Mouse (Mus musculus) heart, postnatal 0 days (tissue): ENCODE measurements at regions not wholly inside any gene's neighbourhood (a gene's known extent, or its start where the extent isn't known, plus 50 kb on each side); places are given as distances from the start of the nearest gene placed in this dataset.

Experiments used
- ATAC-seq: fragments of 200-750 bp; cut with Nextera tagmentation; 2 replicates; pipeline ENCODE4 v1.8.0; 2017; ENCODE audit warnings: low read depth, moderate number of reproducible peaks, moderate library complexity; ENCODE audit not compliant: insufficient read depth
- DNase-seq: peaks from one replicate; pipeline ENCODE4 v3.0.0-alpha.2; 2016; ENCODE audit warnings: low spot score
- H3K27ac ChIP-seq: fragments of 300-500 bp; sonication (generic); 2 replicates; pipeline ENCODE4 v1.5.1; 2014; ENCODE audit warnings: low read depth, mild to moderate bottlenecking
- H3K27me3 ChIP-seq: fragments of 300-500 bp; sonication (generic); 2 replicates; pipeline ENCODE4 v1.6.1; 2014; ENCODE audit warnings: low read length, mixed read lengths; ENCODE audit not compliant: control insufficient read depth, insufficient read depth
- H3K36me3 ChIP-seq: fragments of 300-500 bp; sonication (generic); replicated peaks from 2 replicates; pipeline ENCODE4 v1.6.1; 2014; ENCODE audit warnings: low read length, mixed read lengths; ENCODE audit not compliant: control insufficient read depth, insufficient read depth
- H3K4me1 ChIP-seq: fragments of 300-500 bp; sonication (generic); 2 replicates; pipeline ENCODE4 v1.6.1; 2014; ENCODE audit warnings: antibody characterized with exemption; ENCODE audit not compliant: control insufficient read depth, insufficient read depth
- H3K4me2 ChIP-seq: fragments of 300-500 bp; sonication (generic); 2 replicates; pipeline ENCODE4 v1.6.1; 2014; ENCODE audit warnings: low read depth, mild to moderate bottlenecking, low read length, moderate library complexity
- H3K4me3 ChIP-seq: fragments of 300-500 bp; sonication (generic); 2 replicates; pipeline ENCODE4 v1.5.1; 2014; ENCODE audit warnings: low read depth, low read length
- H3K9ac ChIP-seq: fragments of 300-500 bp; sonication (generic); replicated peaks from 2 replicates; pipeline ENCODE4 v1.6.1; 2014; ENCODE audit warnings: low read depth, low read length, mixed read lengths
- H3K9me3 ChIP-seq: fragments of 300-500 bp; sonication (generic); replicated peaks from 2 replicates; pipeline ENCODE4 v1.6.1; 2016; ENCODE audit warnings: low read length; ENCODE audit not compliant: control insufficient read depth
- CTCF ChIP-seq: IDR thresholded peaks from 2 replicates; pipeline ENCODE4 v1.5.1; 2016; ENCODE audit warnings: antibody characterized with exemption, control low read depth, low read depth
- EP300 ChIP-seq: IDR thresholded peaks from 2 replicates; pipeline ENCODE4 v1.6.1; 2016; ENCODE audit warnings: antibody characterized with exemption, low read depth
- WGBS: fragments of 180-500 bp; shearing (Covaris S2); extraction: QIAGEN DNeasy Blood & Tissue Kit; methylation state at CpG from one replicate; pipeline ENCODE4 v1.1.7; 2014; 5-methylcytosine and 5-hydroxymethylcytosine counted together

GRCm38 (mm10) chr12:14292083-14292482, 140.2 kb upstream of the Fam84a start:
- no peaks in the 10 kb centered on the region for H3K4me1 ChIP-seq
- DNase-seq = no peak
- no peak overlapping the region for H3K4me3 ChIP-seq
- H3K36me3 ChIP-seq = no peaks in the 10 kb centered on the region
- H3K9ac ChIP-seq = no peak overlapping the region
- H3K27me3 ChIP-seq = no peaks in the 10 kb centered on the region
- H3K9me3 ChIP-seq = no peaks in the 10 kb centered on the region
- no peak for TF ChIP-seq CTCF
- TF ChIP-seq EP300 = no peak
- no peak for ATAC-seq
- H3K4me2 ChIP-seq = no peak overlapping the region
- no peak overlapping the region for H3K27ac ChIP-seq
- 60% methylated on average over 3 of the region's 3 CpGs for WGBS

- ATAC-seq = no peak
- 81% methylated on average over 2 of the region's 2 CpGs for WGBS
- no peak overlapping the region for H3K9ac ChIP-seq
Measured at GRCm38 (mm10) chr12:14287657-14288056, 135.8 kb upstream of the Fam84a start.

GRCm38 (mm10) chr12:14286676-14287075, 134.8 kb upstream of the Fam84a start:
- no peak for DNase-seq
- Histone ChIP-seq H3K4me1 (no peaks in the 10 kb centered on the region), H3K4me3 (no peak overlapping the region), H3K27me3 (no peaks in the 10 kb centered on the region), H3K9me3 (no peaks in the 10 kb centered on the region), H3K4me2 (no peak overlapping the region), H3K27ac (no peak overlapping the region), H3K9ac (no peak overlapping the region), H3K36me3 (no peaks in the 10 kb centered on the region)
- 98% methylated on average over 1 of the region's 1 CpGs for WGBS
- no peak for ATAC-seq
- TF ChIP-seq CTCF = no peak
- TF ChIP-seq EP300 = no peak

More at GRCm38 (mm10) chr12:14287657-14288056, 135.8 kb upstream of the Fam84a start:
- Histone ChIP-seq H3K4me1 (no peaks in the 10 kb centered on the region), H3K4me2 (no peak overlapping the region), H3K27me3 (no peaks in the 10 kb centered on the region), H3K36me3 (no peaks in the 10 kb centered on the region), H3K27ac (no peak overlapping the region), H3K9me3 (no peaks in the 10 kb centered on the region), H3K4me3 (no peak overlapping the region)
- DNase-seq = no peak
- TF ChIP-seq CTCF (no peak), EP300 (no peak)

DNA sequence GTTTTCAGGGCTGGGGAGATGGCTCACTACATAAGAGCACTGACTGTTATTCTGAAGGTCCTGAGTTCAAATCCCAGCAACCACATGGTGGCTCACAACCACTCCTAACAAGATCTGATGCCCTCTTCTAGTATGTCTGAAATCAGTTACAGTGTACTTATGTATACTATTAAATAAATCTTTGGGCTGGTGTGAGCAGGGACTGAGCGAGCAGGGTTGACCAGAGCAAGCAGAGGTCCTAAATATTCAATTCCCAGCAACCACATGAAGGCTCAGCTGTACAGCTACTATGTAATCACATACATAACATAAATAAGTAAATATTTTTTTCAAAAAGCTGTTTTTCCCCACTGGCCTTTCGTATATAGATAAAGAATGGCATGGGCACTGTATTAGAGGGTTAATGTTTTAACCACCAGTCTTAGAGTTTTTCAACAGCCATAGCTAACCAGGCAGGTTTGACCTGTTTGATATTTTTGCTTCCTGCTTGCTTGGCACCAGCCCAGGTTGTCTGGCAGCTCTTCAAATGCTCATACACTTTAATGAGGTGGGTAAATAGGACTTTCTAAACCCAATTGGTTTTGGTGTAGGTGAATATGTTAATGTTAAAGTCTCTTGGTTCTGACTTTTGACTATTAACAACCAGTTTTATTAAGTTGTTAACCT, 134.1 kb upstream of the Fam84a start:
- DNase-seq = no peak
- WGBS = 84% methylated on average over 2 of the region's 2 CpGs
- TF ChIP-seq EP300 = no peak
- no peak for TF ChIP-seq CTCF
- no peaks in the 10 kb centered on the region for H3K4me1 ChIP-seq
- no peaks in the 10 kb centered on the region for H3K9me3 ChIP-seq
- no peaks in the 10 kb centered on the region for H3K27me3 ChIP-seq
- no peak overlapping the region for H3K4me3 ChIP-seq
- H3K4me2 ChIP-seq = no peak overlapping the region
- H3K27ac ChIP-seq = no peak overlapping the region
- H3K36me3 ChIP-seq = no peaks in the 10 kb centered on the region
- ATAC-seq = no peak
- no peak overlapping the region for H3K9ac ChIP-seq

DNA sequence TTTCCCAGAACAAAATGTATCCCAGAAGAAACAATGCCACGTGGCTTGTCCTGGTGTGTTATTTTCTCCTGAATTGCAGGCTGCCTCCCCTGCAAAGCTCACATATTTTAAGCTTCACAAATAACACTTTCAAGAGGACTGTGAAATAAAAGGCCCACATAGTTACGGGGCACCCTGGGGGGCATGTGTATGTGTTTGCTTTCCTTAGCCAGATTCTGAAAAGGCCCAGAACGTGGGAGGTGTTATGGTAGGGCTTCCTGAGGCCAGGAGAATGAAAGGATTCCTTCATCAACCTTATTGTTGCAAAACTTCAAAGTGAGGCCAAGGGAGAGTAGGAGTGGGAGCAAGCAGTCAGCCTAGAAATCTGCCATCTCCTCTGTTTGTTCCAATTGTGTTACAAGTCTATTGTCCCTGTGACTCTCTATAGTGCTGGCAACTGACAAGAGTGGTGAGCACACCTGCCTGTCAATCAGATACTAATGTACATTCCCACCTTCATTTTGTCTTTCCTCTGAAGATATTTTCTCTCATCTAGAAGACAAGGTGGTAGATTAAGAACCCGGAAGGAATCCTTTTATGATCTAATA, 131.3 kb upstream of the Fam84a start:
- Histone ChIP-seq H3K27me3 (no peaks in the 10 kb centered on the region), H3K27ac (no peak overlapping the region), H3K4me2 (no peak overlapping the region), H3K9me3 (no peaks in the 10 kb centered on the region), H3K9ac (no peak overlapping the region), H3K4me1 (no peaks in the 10 kb centered on the region), H3K4me3 (no peak overlapping the region), H3K36me3 (no peaks in the 10 kb centered on the region)
- no peak for ATAC-seq
- TF ChIP-seq CTCF (no peak), EP300 (no peak)
- DNase-seq = no peak
- 47% methylated on average over 4 of the region's 4 CpGs for WGBS

GRCm38 (mm10) chr12:14275265-14275664, 123.4 kb upstream of the Fam84a start:
- Histone ChIP-seq H3K27me3 (no peaks in the 10 kb centered on the region), H3K9me3 (no peaks in the 10 kb centered on the region), H3K9ac (no peak overlapping the region), H3K4me2 (no peak overlapping the region), H3K27ac (no peak overlapping the region), H3K4me1 (no peaks in the 10 kb centered on the region), H3K36me3 (no peaks in the 10 kb centered on the region), H3K4me3 (no peak overlapping the region)
- TF ChIP-seq EP300 = no peak
- no peak for TF ChIP-seq CTCF
- ATAC-seq (no peak), DNase-seq (no peak)
